Mouse (Mus musculus) cerebellum, postnatal 14 days (tissue): ENCODE measurements at regions not wholly inside any gene's neighbourhood (a gene's known extent, or its start where the extent isn't known, plus 50 kb on each side); places are given as distances from the start of the nearest gene placed in this dataset.
A peak's percentile ranks its signal among the peaks of the same experiment; 100 is the strongest.
"Not testable (repeated sequence)": the region's sequence is repeated elsewhere in the genome, so short reads cannot be mapped to it uniquely, and the experiment has no call there.

Experiments used
- DNase-seq, 2 experiments: peaks; one replicate each; pipeline ENCODE4 v3.0.0; 2021; ENCODE audit warnings: mixed read lengths in 2 of 2

- DNase-seq: no peak
Measured at GRCm38 (mm10) chr12:104637046-104638032, 114.4 kb downstream of the Dicer1 start.

GRCm38 (mm10) chr12:104636474-104636873 lies 115.3 kb downstream of the Dicer1 start:
- DNase-seq: no peak

- DNase-seq: no peak
Measured at GRCm38 (mm10) chr12:104634818-104635217, 116.9 kb downstream of the Dicer1 start.

- no peak for DNase-seq
Measured at GRCm38 (mm10) chr12:104630590-104630989, 121.2 kb downstream of the Dicer1 start.

- no peak for DNase-seq
Measured at GRCm38 (mm10) chr12:104629449-104629848, 122.3 kb downstream of the Dicer1 start.

- DNase-seq: no peak
Measured at GRCm38 (mm10) chr12:104626054-104626453, 125.7 kb downstream of the Dicer1 start.

- DNase-seq: no peak
Measured at GRCm38 (mm10) chr12:104623896-104624685, 127.7 kb downstream of the Dicer1 start.

GRCm38 (mm10) chr12:104617111-104617725 lies 134.5 kb downstream of the Dicer1 start:
- peak; percentile 70 to 72 for DNase-seq

GRCm38 (mm10) chr12:104614240-104614639 lies 137.5 kb downstream of the Dicer1 start:
- peak in 1 of 2 experiments; percentile 23 for DNase-seq

- DNase-seq: peak; percentile 50 to 62
Measured at GRCm38 (mm10) chr12:104609767-104610166, 136.6 kb upstream of the Gsc start.

- DNase-seq: not testable (repeated sequence)
Measured at GRCm38 (mm10) chr12:104608956-104609355, 135.8 kb upstream of the Gsc start.

- peak; percentile 41 to 54 for DNase-seq
Measured at GRCm38 (mm10) chr12:104607410-104607809, 134.3 kb upstream of the Gsc start.

- DNase-seq: no peak
Measured at GRCm38 (mm10) chr12:104605535-104606399, 132.6 kb upstream of the Gsc start.

- no peak for DNase-seq
Measured at GRCm38 (mm10) chr12:104598056-104598455, 124.9 kb upstream of the Gsc start.

- peak; percentile 72 to 78 for DNase-seq
Measured at GRCm38 (mm10) chr12:104593526-104594155, 120.5 kb upstream of the Gsc start.

- DNase-seq: no peak
Measured at GRCm38 (mm10) chr12:104592791-104593525, 119.8 kb upstream of the Gsc start.

- DNase-seq: peak in 1 of 2 experiments; percentile 72
Measured at GRCm38 (mm10) chr12:104591571-104591970, 118.4 kb upstream of the Gsc start.

GRCm38 (mm10) chr12:104590291-104590690 lies 117.2 kb upstream of the Gsc start:
- no peak for DNase-seq

- DNase-seq: no peak
Measured at GRCm38 (mm10) chr12:104584408-104584807, 111.3 kb upstream of the Gsc start.

- peak; percentile 27 to 45 for DNase-seq
Measured at GRCm38 (mm10) chr12:104580796-104581195, 107.7 kb upstream of the Gsc start.

- DNase-seq: no peak
Measured at GRCm38 (mm10) chr12:104567622-104568021, 94.5 kb upstream of the Gsc start.
